Mouse (Mus musculus) inflammation-experienced regulatory T-cells, adult 6 months (primary cell): ENCODE data around the gene Prr15l. TPM values are rescaled to one million over a fixed set of nuclear protein-coding genes. Genes with fewer than 3 reads are reported as not detected.

Experiments
- ATAC-seq: one replicate; pipeline ENCODE4 v1.8.0; 2017
- polyA plus RNA-seq, 3 experiments: library from polyadenylated mRNA; unstranded; fragments of 100-300 nt; shearing (Covaris generic); gene quantifications; one replicate each; pipeline ENCODE4 v1.2.1; 2017

The Prr15l gene
- polyA plus RNA-seq, 3 experiments from 2014 or later: 0.21 to 0.62 (median 0.40) TPM

DNA sequence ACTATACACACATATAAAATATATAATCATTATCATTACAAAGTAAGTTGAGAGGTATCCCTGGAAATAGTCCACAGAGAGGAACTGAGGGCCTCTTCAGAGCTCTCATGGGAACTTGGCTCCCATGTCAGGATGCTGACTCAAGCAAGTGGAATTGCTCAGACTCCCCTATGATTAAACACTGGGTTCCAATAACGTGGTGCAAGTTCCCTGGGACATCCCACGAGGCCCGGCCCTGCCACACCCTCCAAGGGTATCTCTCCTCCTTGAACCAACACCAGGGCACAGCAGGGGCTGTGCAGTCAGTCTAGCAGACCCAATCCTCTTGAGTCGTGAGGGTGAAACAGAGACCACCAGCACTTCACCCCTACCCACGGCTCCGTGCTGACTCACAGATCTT lies 8.9 kb upstream of the Prr15l start:
- ATAC-seq: no peak

DNA sequence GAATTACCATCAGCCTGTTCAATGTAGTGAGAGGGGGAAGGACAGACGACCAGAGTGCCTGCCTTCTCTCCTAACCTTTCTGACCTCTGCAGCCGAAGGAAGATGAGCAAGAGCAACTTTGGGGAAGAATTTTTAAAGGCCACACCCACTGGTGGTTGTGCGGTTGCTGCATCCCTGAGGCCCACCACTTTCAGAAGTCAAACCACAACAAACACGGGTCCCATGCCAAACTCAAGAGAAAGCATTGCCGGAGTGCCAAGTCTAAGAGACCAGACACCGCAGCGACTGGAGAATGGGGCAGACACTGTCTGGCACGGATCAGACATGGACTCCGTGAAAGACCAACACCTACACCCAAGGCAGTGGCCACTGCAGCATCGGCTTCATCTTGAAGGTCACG lies 3.0 kb upstream of the Prr15l start:
- no peak for ATAC-seq

DNA sequence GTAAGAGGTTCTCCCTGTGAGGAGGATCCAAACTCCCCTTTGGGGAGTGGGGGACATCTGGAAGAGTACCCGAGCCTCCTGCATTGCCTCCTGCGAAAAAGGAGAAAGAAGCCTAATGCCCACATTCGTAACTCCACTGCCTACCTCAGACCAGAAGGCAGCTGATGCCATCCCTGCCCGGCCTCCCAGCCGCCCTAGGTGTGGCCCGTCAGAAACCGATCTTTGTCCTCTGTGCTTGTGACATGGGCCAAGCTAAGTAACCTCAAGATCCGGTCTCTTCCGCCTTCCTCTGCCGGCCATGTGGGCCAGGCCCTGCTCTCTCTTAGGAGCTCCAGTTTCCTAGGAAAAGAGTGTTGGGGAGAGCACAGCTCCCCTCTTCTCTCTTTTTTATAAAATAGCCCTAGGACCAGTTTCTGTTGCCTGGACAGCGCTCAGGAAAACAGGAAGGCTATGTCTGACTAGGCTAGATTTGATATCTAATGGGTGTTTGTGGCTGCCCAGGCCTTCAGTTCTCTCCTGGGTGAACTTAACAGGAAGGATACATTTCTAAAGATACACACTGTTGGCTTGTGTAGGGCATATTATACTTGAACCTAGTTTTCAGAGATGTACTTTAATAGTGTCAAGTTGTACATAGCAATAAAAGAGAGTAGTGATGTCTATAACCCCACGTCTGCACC lies 2.3 kb upstream of the Prr15l start:
- no peak for ATAC-seq

DNA sequence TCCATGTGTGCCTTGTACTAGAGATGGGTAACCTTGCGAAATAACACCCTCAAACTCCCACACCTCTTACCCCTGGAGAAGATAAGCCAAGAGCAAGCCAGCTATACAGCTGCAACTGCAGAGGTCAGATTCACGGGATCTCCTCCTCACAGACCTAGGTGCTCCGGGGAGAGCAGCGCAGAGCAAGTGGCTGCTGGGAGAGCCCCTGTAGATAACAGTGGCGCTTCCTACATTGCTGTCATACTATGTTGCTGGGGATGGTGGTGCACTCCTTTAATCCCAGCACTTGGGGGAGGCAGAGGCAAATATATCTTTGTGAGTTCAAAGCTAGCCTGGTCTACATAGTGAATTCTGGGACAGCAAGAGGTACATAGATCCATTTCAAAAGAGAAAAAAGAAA lies 1.3 kb upstream of the Prr15l start:
- ATAC-seq: no peak

DNA sequence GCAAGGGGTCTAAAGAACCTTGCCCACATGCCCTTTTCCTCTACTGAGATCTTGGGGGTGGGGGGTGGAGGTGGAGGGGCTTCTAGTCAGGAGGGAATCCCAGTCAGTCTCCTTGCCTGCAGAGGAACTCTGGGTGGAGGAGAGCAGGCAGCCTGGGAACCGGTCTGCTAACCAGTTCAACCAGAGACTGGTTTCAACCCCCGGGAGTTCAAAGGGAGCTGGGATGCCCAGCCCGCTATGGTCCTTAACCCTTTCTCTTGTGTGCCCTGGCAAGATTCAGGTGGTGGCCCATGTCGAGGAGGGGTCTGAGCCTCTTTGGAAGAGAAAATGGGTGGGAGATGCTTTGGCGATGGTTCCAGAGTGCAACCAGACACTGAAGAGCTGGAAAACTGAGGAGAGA lies 787 bp downstream of the Prr15l start:
- ATAC-seq: no peak

DNA sequence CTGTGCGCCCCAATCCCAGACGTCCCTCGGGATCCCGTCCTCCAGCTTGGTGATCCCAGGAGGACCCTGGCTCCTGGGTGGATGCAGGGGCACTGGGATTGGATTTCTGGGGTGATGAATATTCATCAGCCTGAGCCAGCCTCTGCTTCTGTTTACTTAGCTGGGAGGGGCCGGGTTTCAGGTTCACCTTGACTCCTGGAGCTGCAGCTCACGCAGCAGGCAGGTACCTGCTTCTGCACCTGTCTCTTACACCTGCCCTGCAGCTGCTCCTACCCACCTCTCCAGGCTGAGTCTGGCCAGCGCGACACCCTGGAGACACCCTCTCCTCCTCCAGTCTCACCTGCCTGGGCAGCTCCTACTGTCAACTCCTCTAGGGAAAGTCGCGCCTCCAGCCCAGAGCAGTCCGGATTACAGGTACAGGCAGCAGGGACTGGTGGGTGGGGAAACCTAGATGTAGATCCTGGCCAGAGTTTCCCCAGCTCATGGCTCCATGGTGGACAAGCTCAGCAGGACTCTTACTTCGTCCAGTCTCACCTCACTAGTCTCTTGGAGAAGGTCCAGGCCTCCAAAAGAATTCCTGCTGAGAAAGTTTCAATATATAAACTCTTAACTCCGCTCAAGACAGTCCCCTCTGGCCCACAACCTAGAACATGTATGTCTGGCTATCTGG lies 1.3 kb downstream of the Prr15l start:
- no peak for ATAC-seq

DNA sequence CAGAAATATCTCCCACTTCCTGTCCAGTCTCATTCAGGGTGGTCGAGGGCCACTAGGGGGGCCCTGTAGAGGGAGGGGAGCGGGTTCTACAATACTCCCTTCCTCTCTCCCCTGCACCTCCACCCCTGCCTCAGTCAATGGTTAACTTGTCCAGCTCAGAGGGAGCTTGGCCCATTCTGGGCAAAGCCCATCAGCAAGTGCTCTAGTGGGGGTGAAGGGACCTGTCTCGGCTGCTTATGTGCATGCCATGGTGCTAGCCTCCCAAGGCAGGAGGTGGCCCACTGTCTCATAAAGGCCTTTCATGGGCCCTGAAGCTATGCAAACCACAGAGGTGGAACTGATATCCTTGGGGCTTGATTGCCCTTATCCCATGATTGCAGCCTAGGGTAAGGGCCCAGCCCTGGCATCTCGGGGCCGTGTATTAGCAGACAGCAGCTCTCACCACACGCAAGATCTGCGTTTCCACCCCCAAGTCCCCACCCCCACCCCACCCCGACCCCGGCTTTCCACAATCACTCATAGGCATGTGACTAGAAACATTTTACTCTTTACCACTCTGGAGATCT lies 1.9 kb downstream of the Prr15l start:
- no peak for ATAC-seq

DNA sequence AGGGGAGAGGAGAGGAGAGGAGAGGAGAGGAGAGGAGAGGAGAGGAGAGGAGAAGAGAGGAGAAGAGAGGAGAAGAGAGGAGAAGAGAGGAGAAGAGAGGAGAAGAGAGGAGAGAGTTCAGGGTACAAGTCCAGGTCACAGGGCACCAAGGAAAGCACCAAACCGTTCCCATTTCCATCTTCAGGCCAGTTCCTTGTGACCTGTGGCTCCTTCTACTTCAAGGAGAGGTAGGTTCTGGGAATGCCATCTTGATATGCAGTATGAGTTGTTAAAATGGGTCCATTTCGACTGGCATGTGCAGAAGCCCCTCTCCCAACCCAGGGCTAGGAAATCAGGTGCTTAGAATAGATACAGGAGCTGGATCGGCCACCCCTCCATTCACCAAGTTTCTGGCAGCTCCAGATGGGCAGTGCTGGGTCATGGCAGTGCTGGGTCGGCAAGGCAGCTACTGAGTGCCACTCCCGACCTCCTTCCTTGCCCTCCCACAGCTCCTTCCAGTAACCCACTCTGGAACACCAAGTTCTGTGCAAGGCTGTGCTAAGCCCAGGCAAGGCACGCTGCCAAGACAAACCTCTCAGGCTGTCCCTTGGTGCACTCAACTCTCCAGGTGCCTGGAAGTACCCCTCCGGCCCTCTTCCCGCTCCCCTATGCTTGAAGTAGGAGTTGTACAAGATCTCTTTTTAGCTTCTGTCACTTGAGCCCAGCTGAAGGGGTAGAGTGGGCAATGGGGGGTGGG lies 3.6 kb downstream of the Prr15l start:
- ATAC-seq: no peak

DNA sequence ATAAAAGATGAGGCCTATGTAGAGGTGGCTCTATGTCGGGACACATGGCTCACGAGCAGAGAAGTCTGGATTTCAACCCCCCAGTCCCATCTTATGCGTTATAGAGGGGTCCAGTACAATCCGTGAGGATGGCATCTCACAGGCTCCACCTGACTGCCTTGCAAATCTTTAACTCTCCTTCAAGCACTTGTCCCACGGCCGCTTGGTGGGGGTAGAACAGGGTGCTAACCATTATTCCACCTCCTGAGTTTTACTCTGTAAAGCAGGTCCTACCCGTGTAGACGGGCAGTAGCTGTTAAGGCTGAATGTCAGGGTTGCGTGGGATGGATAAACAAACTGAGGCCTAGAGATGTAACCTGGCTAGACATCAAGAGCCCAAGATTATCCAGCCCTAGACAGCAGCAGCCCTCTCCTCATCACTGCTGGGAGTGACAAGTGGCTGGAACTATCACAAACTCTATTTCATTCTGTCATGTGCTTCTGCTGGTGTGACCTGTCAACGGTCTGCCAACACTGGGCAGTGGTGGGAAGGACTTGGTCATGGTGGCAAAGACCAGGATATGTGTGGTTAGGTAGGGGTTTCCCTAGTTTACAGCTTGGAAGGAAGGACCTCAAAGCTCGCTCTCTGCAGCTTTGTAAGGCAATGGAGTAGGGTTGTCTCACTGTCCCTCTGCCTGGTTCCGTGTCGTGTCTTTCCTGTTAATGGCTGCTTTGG lies 5.8 kb downstream of the Prr15l start:
- ATAC-seq: no peak

DNA sequence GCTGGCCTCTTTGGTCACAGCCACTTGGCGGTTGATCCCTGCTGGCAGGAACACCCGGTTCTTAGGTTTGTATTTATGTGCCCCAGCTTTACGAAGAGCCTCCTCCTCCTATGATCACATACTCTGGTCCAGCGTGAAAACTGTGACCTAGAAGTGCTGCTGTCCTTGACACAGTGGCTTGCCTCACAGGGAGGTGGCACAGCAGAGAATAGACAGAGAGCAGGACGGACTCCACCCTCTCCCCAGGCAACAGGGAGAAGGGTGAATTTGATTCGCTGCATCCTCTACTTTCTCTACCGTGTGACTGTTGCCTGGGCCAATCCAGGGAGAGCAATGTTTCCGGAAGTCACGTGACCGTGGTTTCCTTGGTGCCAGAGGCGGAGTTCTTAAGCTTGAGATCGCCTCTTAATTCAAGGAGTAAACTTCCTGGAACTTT lies 7.0 kb downstream of the Prr15l start:
- ATAC-seq: no peak

DNA sequence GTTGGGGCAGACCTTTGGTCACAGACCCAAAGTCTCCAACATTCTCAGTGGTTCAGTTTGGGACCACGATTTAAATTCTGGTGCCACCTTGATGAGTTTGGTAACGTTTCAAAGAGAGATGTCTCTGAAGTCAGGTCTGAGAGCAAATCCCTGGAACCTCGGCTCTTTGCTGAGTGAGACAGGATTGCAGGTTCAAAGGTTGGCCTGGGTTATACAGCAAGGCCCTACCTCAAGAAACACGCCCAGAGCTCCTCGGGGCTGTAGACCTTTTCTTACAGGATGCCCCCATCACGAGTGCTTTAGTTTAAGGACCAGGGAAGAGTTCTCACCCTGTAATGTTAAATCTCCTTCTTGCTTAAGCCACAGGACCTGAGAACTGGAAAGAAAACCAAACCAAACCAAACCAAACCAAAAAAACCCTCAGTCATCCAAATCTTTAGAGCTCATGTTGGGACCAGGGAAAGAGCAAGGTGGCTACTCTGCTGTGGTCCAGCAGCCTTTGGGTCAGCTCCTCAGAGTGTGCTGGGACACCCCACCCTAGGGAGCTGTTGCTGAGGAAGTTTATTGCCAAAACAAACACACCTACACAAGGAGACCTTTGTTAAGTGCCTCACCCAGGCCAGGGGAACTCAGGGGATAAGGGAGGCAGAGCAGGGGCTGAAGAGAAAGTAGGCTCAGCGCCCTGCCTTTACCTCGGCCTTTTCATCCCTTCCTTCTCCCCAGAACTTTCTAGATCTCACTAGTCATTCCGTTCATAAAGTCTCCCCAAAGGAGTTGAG lies 8.2 kb downstream of the Prr15l start:
- no peak for ATAC-seq

DNA sequence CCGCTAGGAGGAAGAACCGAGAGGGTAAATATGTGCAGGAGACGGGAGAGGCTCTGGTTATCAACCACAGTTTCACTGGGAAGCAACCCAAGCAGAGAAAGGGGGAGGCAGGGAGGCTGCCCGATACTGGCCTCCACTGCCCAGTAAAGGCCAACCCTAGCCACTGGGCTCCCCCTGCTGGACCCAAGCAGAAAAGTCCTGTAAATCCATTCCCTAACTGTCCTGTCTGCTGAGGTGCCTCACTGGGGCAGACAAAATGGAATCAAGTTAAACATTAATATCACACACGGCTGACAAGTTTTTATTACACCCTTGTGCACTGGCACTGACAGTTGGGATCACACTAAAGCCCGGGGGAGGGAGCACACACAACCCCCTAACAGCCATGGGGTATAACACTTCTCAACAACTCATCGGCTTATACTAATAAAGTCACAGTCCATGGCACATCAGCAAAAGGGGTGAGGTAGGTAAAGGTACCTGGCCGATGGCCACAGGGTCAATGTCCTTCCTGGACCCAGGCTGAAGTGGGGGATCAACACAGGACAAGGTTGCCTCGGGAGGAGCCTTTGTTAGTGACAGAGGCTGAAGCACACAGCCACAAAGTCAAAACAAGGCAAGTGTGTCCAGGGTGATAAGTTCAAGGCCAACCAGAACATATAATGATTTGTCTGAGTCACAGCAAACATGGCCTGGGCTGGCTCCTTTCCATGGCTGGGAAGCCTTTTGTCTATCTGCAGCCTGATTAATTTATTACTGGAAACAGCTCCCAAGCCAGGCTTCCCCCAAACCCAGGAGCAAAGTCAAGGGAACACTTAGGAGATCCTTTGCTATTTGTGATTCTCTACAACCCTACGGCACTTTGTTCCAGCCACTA lies 9.9 kb downstream of the Prr15l start:
- no peak for ATAC-seq

DNA sequence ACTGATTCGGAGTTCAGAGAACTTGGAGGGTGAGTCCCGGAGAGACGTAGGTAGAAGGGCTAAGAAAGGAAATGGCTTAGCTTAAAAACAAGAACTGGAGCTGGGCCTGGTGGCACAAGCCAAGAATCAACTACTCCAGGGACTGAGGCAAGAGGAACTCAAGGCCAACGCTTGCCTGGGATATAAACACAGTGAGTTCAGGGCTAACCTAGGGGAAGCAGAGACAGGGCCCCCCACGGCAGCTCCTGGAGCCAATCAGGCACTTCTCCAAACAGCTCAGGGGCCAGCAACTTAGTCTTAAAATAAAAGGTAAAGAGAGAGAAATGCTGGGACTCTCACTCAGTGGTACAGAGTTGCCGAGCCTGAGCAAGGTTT lies 10.5 kb downstream of the Prr15l start:
- no peak for ATAC-seq

DNA sequence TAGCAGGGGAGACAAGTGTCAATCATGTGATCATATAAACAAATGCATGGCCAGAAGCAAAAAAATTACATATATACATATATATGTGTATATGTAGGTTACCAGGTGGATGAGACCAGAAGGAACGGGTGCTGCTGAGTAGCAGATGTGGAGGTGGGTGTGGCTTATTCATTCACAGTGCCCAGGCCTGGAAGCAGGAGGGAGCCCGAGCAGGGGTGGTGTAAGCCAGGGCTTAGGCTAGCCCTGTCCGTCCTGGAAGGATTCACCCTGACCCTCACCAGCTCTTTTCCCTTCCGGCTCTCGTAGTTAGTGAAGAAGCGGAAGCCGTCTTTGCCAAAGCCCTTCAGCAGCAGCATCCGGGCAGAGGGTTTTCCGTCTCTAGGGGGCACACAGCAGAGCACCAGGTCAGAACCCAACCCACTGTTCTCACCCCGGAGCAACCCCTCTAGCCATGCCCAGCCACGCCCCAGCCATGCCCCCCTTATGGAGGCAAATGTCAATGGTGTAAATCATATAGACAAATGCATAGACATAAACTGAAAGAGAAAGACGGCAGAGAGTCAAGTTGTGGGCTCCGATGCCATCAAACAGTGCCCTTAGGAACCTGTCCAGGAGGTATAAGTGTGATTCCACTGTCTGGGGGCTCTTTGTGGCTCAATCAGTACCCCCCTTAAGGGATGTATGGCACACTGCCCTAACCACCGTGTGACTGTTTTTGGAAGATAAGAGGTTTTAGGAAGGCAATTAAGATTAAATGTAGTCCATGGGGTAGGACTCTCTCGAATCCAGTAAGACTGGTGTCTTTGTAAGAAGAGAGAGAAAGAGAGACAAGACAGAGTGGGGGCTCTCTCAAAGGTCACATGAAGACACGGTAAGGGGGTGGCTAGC lies 12.9 kb downstream of the Prr15l start:
- no peak for ATAC-seq

DNA sequence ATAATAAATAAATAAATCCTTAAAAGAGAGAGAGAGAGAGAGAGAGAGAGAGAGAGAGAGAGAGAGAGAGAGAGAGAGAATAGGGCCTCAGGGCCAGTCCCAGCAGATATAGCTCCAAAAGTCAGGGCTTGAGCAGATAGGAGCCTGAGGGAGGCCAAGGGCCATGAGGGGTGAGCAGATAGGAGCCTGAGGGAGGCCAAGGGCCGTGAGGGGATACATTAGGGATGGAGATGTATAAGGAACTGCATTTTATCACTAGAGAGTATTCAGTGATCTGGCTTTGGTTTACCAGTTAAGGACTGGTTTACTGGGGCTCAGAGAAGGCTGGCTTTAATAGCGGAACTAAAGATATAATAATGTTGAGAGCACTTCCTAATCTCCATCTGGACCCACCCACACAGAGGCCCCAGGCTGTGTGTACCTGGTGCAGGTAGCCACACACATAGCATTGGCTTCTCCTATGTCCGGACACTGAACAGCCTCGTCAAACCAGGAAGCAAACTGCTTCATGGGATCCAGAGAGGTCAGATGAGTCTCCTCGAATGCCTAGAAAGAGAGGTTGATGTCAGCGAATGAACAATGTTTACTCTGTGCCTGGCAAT lies 14.2 kb downstream of the Prr15l start:
- ATAC-seq: no peak

DNA sequence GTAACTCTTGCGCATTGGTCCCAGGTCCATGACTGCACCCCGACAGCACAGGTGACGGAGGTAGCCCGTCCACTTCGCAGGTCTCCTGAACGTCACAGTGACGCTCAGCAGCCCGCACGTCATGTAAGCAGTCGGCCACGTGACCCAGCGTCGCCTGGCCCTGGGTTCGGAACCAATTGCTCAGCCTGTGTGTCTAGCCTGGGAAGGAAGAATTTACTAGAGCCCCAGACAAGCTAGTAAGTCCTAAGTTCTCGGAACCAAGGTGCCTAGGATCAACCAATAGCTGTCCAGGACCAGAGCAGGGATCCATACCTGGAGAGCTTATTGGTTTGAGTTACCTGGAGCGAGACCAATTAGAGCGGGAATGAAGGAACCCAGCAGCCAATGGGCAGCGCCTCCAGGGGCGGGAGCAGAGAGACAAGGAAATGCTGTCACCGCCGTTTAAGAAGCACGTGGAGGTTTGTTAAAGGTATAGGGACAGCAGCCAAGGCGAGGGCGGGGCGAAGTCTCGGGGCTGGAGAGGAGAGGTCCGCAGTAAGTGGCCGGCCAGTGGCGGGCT lies 15.9 kb downstream of the Prr15l start, which contains the start of gene Pnpo:
Gene Pnpo (minus strand): TSS at position 241 of the 559 bp plus-strand sequence.
- ATAC-seq: peak; percentile 98

DNA sequence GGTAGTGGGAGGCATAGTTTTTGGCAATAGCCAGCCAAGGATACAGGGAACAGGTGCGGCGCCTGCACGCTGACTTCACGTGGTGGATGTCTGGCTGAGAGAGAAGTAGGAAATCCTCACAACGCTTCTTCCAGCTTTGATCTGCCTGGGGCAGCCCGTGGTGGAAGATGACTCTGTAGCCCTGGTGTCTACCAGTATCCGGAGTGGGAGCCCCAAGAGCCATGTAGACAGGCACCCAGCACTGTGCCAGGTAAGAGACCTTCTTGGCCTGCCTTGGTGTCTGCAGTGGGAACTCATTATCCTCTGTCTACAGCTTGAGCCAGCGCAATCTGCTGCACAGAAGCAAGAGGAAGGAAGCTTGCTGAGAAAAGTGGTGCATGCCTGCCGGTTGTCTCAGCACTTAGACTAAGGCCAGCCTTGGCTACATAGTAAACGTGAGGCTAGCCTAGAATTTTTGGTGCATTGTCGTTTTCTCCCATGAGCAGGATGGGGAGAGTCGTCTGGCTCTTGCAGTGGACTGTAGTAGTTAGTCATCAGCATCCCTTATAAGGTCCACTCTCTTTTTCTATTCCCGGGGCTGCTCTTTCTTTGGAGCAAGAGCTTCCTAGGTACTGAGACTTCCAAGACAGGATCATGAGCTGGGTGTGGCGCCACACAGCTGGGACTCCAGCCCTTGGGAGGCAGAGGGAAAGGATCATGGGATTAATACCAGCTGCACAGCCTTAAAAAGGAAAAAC lies 17.1 kb downstream of the Prr15l start:
- no peak for ATAC-seq

DNA sequence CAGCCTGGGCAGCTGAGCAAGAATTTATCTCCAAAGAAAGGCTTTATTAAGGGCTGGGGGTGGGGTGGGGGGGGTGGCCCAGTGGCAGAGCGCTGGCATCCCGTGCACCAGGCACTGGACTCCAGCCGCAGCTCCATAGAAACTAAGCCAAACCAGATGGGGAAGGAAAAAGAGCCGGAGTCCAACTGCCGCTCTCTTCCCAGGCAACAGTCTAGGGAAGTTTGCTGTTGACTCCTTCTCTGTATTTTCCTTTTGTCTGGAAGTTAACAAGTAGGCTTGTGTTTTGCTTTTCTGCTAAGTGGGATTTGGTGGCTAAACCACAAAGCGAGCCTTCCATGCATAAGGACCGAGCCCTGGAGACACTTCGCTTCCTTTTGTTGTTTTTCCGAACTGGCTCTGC lies 18.6 kb downstream of the Prr15l start:
- no peak for ATAC-seq
